Mouse (Mus musculus): ENCODE measurements around the gene Nol11. TPM values are rescaled to one million over a fixed set of nuclear protein-coding genes. Genes with fewer than 3 reads are reported as not detected.

Nol11 gene
- total RNA-seq, 1 experiment, result 90.4 TPM

GRCm38 (mm10) chr11:107142382-107142781, 46.8 kb downstream of the Nol11 start:
- in situ Hi-C loops (cut with MboI; ENCODE audit: low sequenced_read_pairs in 2 of 2, unreplicated experiment in 2 of 2), result no loop called here
- TF ChIP-seq CHD2 (IDR thresholded peaks at IDR 0.05; ENCODE audit: low read depth, low read length), result no peak
- no peak for TF ChIP-seq MAFK (IDR thresholded peaks at IDR 0.05; ENCODE audit: insufficient read depth, low read depth, low read length)
- no peak for TF ChIP-seq HCFC1 (IDR thresholded peaks at IDR 0.05; ENCODE audit: borderline replicate concordance, insufficient read depth, low read length)
- TF ChIP-seq ZNF384 (IDR thresholded peaks at IDR 0.05; ENCODE audit: low read depth, low read length), result no peak
- TF ChIP-seq ZC3H11A (IDR thresholded peaks at IDR 0.05; ENCODE audit: borderline replicate concordance, low read depth, low read length), result no peak
- Histone ChIP-seq H3K27ac (ENCODE audit: insufficient read depth, low read depth, low read length, poor library complexity, severe bottlenecking) (no peak overlapping the region; the same call in 1 of the 2 replicates), H3K4me3 (ENCODE audit: insufficient read depth in 1 of 2, low read depth in 1 of 2, low read length in 2 of 2, poor library complexity in 1 of 2, severe bottlenecking in 1 of 2) (no peak overlapping the region), H3K9me3 (ENCODE audit: control insufficient read depth, insufficient read depth, low read depth, low read length) (no peaks in the 10 kb centered on the region), H3K9ac (ENCODE audit: insufficient read depth, low read depth, low read length, poor library complexity, severe bottlenecking) (no peak overlapping the region; the same call in 1 of the 2 replicates), H3K4me1 (ENCODE audit: control insufficient read depth in 2 of 2, insufficient read depth in 2 of 2, low read length in 2 of 2, poor library complexity in 1 of 2) (peaks cover 2 to 3% of the 10 kb centered on the region in 2 experiments; a peak in 1 of 4 replicates), H3K36me3 (ENCODE audit: control insufficient read depth, insufficient read depth, low read length, poor library complexity, severe bottlenecking) (no peaks in the 10 kb centered on the region)
- DNase-seq (ENCODE audit: low read depth, low spot score), result no peak

- in situ Hi-C loops (cut with MboI; ENCODE audit: low sequenced_read_pairs in 2 of 2, unreplicated experiment in 2 of 2), result no loop called here
- DNase-seq (ENCODE audit: low read depth, low spot score), result no peak
- H3K36me3 ChIP-seq (ENCODE audit: control insufficient read depth, insufficient read depth, low read length, poor library complexity, severe bottlenecking), result no peaks in the 10 kb centered on the region
- TF ChIP-seq ZNF384 (IDR thresholded peaks at IDR 0.05; ENCODE audit: low read depth, low read length) (no peak), CHD2 (IDR thresholded peaks at IDR 0.05; ENCODE audit: low read depth, low read length) (no peak), MAFK (IDR thresholded peaks at IDR 0.05; ENCODE audit: insufficient read depth, low read depth, low read length) (no peak), ZC3H11A (IDR thresholded peaks at IDR 0.05; ENCODE audit: borderline replicate concordance, low read depth, low read length) (no peak), HCFC1 (IDR thresholded peaks at IDR 0.05; ENCODE audit: borderline replicate concordance, insufficient read depth, low read length) (no peak)
- no peak overlapping the region for H3K9ac ChIP-seq (ENCODE audit: insufficient read depth, low read depth, low read length, poor library complexity, severe bottlenecking)
- peaks cover 2 to 3% of the 10 kb centered on the region in 2 experiments; a peak in 1 of 4 replicates for H3K4me1 ChIP-seq (ENCODE audit: control insufficient read depth in 2 of 2, insufficient read depth in 2 of 2, low read length in 2 of 2, poor library complexity in 1 of 2)
- peak overlapping the region; percentile 92 for H3K27ac ChIP-seq (ENCODE audit: insufficient read depth, low read depth, low read length, poor library complexity, severe bottlenecking)
- no peaks in the 10 kb centered on the region for H3K9me3 ChIP-seq (ENCODE audit: control insufficient read depth, insufficient read depth, low read depth, low read length)
- peak overlapping the region in 1 of 2 experiments; percentile 9; a peak in 1 of 4 replicates for H3K4me3 ChIP-seq (ENCODE audit: insufficient read depth in 1 of 2, low read depth in 1 of 2, low read length in 2 of 2, poor library complexity in 1 of 2, severe bottlenecking in 1 of 2)
Observed at GRCm38 (mm10) chr11:107140756-107141155, 48.4 kb downstream of the Nol11 start.

- no peaks in the 10 kb centered on the region for H3K9me3 ChIP-seq (ENCODE audit: control insufficient read depth, insufficient read depth, low read depth, low read length)
- H3K4me1 ChIP-seq (ENCODE audit: control insufficient read depth in 2 of 2, insufficient read depth in 2 of 2, low read length in 2 of 2, poor library complexity in 1 of 2), result peaks cover 2 to 3% of the 10 kb centered on the region in 2 experiments; a peak in 1 of 4 replicates
- in situ Hi-C loops (cut with MboI; ENCODE audit: low sequenced_read_pairs in 2 of 2, unreplicated experiment in 2 of 2), result no loop called here
- H3K4me3 ChIP-seq (ENCODE audit: insufficient read depth in 1 of 2, low read depth in 1 of 2, low read length in 2 of 2, poor library complexity in 1 of 2, severe bottlenecking in 1 of 2), result no peak overlapping the region
- TF ChIP-seq HCFC1 (IDR thresholded peaks at IDR 0.05; ENCODE audit: borderline replicate concordance, insufficient read depth, low read length) (no peak), ZNF384 (IDR thresholded peaks at IDR 0.05; ENCODE audit: low read depth, low read length) (peak; percentile 15; the same call in 1 of the 2 replicates), MAFK (IDR thresholded peaks at IDR 0.05; ENCODE audit: insufficient read depth, low read depth, low read length) (no peak)
- no peak for DNase-seq (ENCODE audit: low read depth, low spot score)
- no peak overlapping the region; the same call in 1 of the 2 replicates for H3K27ac ChIP-seq (ENCODE audit: insufficient read depth, low read depth, low read length, poor library complexity, severe bottlenecking)
- H3K36me3 ChIP-seq (ENCODE audit: control insufficient read depth, insufficient read depth, low read length, poor library complexity, severe bottlenecking), result no peaks in the 10 kb centered on the region
- H3K9ac ChIP-seq (ENCODE audit: insufficient read depth, low read depth, low read length, poor library complexity, severe bottlenecking), result no peak overlapping the region
Observed at GRCm38 (mm10) chr11:107138633-107139032, 50.5 kb downstream of the Nol11 start.

DNA sequence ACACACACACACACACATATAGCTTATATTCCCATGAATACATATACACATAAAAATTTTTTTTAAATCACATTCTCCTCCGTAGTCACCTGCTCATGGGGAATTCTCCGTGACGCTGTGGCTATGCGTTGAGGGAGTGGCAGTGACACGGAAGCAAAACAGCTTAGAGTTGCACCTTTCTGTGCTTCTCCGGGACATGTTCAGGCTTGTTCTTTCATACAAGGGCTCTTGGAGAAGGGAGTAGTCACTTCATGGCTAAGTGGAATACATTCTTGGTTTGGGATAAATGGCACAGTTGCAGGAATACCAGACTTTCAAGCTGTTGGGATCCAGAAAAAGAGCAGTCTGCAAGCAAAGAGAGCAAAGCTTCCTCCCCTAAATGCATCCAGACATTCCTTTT, 51.6 kb downstream of the Nol11 start:
- TF ChIP-seq HCFC1 (IDR thresholded peaks at IDR 0.05; ENCODE audit: borderline replicate concordance, insufficient read depth, low read length) (no peak), CHD2 (IDR thresholded peaks at IDR 0.05; ENCODE audit: low read depth, low read length) (no peak), MAFK (IDR thresholded peaks at IDR 0.05; ENCODE audit: insufficient read depth, low read depth, low read length) (no peak), ZC3H11A (IDR thresholded peaks at IDR 0.05; ENCODE audit: borderline replicate concordance, low read depth, low read length) (no peak), ZNF384 (IDR thresholded peaks at IDR 0.05; ENCODE audit: low read depth, low read length) (no peak; the same call in 1 of the 2 replicates)

More for the DNA sequence above, 51.6 kb downstream of the Nol11 start:
- H3K9me3 ChIP-seq (ENCODE audit: control insufficient read depth, insufficient read depth, low read depth, low read length), result no peaks in the 10 kb centered on the region
- peak overlapping the region; percentile 44; the same call in 1 of the 2 replicates for H3K9ac ChIP-seq (ENCODE audit: insufficient read depth, low read depth, low read length, poor library complexity, severe bottlenecking)
- H3K36me3 ChIP-seq (ENCODE audit: control insufficient read depth, insufficient read depth, low read length, poor library complexity, severe bottlenecking), result no peaks in the 10 kb centered on the region
- peaks cover 3 to 4% of the 10 kb centered on the region in 2 experiments; a peak in 2 of 4 replicates for H3K4me1 ChIP-seq (ENCODE audit: control insufficient read depth in 2 of 2, insufficient read depth in 2 of 2, low read length in 2 of 2, poor library complexity in 1 of 2)
- H3K4me3 ChIP-seq (ENCODE audit: insufficient read depth in 1 of 2, low read depth in 1 of 2, low read length in 2 of 2, poor library complexity in 1 of 2, severe bottlenecking in 1 of 2), result no peak overlapping the region
- in situ Hi-C loops (cut with MboI; ENCODE audit: low sequenced_read_pairs in 2 of 2, unreplicated experiment in 2 of 2), result no loop called here
- DNase-seq (ENCODE audit: low read depth, low spot score), result no peak
- H3K27ac ChIP-seq (ENCODE audit: insufficient read depth, low read depth, low read length, poor library complexity, severe bottlenecking), result peak overlapping the region; percentile 90

All from ES-E14 (cell line).